Mouse (Mus musculus): ENCODE measurements around the gene Macrod1.

- TF ChIP-seq EP300 (IDR thresholded peaks at IDR 0.05) (no peak), CTCF (IDR thresholded peaks at IDR 0.05) (no peak)
Measured at GRCm38 (mm10) chr19:7189026-7189425, 132.4 kb downstream of the Macrod1 start.

Data from lung, postnatal 0 days (tissue).